Mouse (Mus musculus) midbrain, embryonic 16.5 days (tissue): ENCODE measurements around the gene Orai1. TPM values are rescaled to one million over a fixed set of nuclear protein-coding genes. Genes with fewer than 3 reads are reported as not detected.

Experiments
- ATAC-seq: fragments of 200-750 bp; cut with Nextera tagmentation; 2 replicates; pipeline ENCODE4 v1.8.0; 2017; ENCODE audit warnings: moderate TSS enrichment
- H3K27ac ChIP-seq: fragments of 300-500 bp; sonication (generic); 2 replicates; pipeline ENCODE4 v1.5.1; 2014; ENCODE audit warnings: mild to moderate bottlenecking, low read length, mixed read lengths
- H3K27me3 ChIP-seq: fragments of 300-500 bp; sonication (generic); 2 replicates; pipeline ENCODE4 v1.6.1; 2014; ENCODE audit warnings: low read depth, low read length, mixed read lengths; ENCODE audit not compliant: control insufficient read depth, insufficient read depth
- H3K36me3 ChIP-seq: fragments of 300-500 bp; sonication (generic); 2 replicates; pipeline ENCODE4 v1.6.1; 2014; ENCODE audit warnings: mild to moderate bottlenecking, low read length, moderate library complexity, mixed read lengths; ENCODE audit not compliant: control insufficient read depth, insufficient read depth
- H3K4me1 ChIP-seq: fragments of 300-500 bp; sonication (generic); 2 replicates; pipeline ENCODE4 v1.6.1; 2014; ENCODE audit warnings: mild to moderate bottlenecking, low read length, mixed read lengths; ENCODE audit not compliant: control insufficient read depth, insufficient read depth
- H3K4me2 ChIP-seq: fragments of 300-500 bp; sonication (generic); 2 replicates; pipeline ENCODE4 v1.6.1; 2014; ENCODE audit warnings: mild to moderate bottlenecking, low read length, mixed read lengths
- H3K4me3 ChIP-seq: fragments of 300-500 bp; sonication (generic); 2 replicates; pipeline ENCODE4 v1.5.1; 2014; ENCODE audit warnings: low read depth, mild to moderate bottlenecking, low read length, moderate library complexity, mixed read lengths
- H3K9ac ChIP-seq: fragments of 300-500 bp; sonication (generic); 2 replicates; pipeline ENCODE4 v1.6.1; 2014; ENCODE audit warnings: low read depth, low read length, mixed read lengths
- H3K9me3 ChIP-seq: fragments of 300-500 bp; sonication (generic); replicated peaks from 2 replicates; pipeline ENCODE4 v1.6.1; 2014; ENCODE audit warnings: mild to moderate bottlenecking, low read length, mixed read lengths; ENCODE audit not compliant: control insufficient read depth, poor library complexity, severe bottlenecking
- WGBS: fragments of 180-500 bp; shearing (Covaris S2); extraction: QIAGEN DNeasy Blood & Tissue Kit; methylation state at CpG from one replicate; pipeline ENCODE4 v1.1.7; 2014; 5-methylcytosine and 5-hydroxymethylcytosine counted together
- polyA plus RNA-seq: library from polyadenylated mRNA; unstranded; fragments of >200 nt; fragmentation: Nextera tagmentation; extraction: Ambion mirVana; gene quantifications from 2 replicates; pipeline ENCODE4 v1.2.1, GENCODE M21; 2015

Orai1 gene
- polyA plus RNA-seq, 1 experiment from 2014 or later = 10.7 TPM

DNA sequence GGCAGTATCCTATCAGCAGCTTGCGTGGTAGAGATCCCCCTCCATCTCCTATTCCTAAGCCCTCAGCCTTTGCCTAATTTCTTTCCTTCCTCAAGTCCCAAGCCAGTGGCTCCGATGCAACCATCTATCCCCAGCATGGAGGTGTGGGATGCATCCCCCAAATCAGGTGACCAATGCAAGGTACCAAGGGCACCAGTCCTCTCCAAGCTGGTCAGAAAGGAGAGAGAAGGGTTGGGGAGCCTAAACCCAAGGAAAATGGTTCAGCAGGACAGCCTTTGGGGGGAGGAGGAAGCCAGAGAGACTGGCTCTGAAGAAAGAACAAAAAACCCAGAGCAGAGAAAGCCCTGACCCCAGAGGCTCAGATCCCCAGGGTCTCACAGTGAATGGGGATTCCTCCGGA, 29.6 kb upstream of the Orai1 start:
- Histone ChIP-seq H3K27ac (no peak overlapping the region), H3K36me3 (no peaks in the 10 kb centered on the region), H3K9ac (no peak overlapping the region), H3K4me2 (no peak overlapping the region), H3K4me1 (peaks cover 34% of the 10 kb centered on the region), H3K27me3 (no peaks in the 10 kb centered on the region), H3K4me3 (no peak overlapping the region), H3K9me3 (no peaks in the 10 kb centered on the region)
- WGBS = 35% methylated on average over 3 of the region's 3 CpGs
- no peak for ATAC-seq

DNA sequence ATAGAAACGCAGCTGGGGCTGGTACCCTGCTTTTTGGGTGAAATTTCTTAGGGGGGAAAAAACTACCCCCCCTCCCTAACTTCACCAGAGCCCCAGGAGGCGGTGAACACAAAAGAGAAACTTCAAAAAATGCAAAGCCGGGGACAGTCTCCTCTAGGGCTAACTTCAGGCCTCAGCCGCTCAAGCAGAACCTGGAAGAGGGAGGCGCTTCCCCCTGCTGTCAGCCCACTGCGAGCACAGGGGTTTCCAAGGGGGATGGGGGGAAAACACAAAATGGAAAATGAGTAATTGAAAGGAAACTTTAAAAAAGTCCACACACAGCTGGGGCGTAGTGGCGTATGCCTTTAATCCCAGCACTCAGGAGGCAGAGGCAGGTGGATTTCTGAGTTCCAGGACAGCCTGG, 28.8 kb upstream of the Orai1 start:
- WGBS = 21% methylated on average over 8 of the region's 8 CpGs
- Histone ChIP-seq H3K4me1 (peaks cover 42% of the 10 kb centered on the region), H3K27ac (no peak overlapping the region), H3K9me3 (no peaks in the 10 kb centered on the region), H3K9ac (no peak overlapping the region), H3K27me3 (no peaks in the 10 kb centered on the region), H3K36me3 (no peaks in the 10 kb centered on the region), H3K4me2 (no peak overlapping the region), H3K4me3 (no peak overlapping the region)
- no peak for ATAC-seq

DNA sequence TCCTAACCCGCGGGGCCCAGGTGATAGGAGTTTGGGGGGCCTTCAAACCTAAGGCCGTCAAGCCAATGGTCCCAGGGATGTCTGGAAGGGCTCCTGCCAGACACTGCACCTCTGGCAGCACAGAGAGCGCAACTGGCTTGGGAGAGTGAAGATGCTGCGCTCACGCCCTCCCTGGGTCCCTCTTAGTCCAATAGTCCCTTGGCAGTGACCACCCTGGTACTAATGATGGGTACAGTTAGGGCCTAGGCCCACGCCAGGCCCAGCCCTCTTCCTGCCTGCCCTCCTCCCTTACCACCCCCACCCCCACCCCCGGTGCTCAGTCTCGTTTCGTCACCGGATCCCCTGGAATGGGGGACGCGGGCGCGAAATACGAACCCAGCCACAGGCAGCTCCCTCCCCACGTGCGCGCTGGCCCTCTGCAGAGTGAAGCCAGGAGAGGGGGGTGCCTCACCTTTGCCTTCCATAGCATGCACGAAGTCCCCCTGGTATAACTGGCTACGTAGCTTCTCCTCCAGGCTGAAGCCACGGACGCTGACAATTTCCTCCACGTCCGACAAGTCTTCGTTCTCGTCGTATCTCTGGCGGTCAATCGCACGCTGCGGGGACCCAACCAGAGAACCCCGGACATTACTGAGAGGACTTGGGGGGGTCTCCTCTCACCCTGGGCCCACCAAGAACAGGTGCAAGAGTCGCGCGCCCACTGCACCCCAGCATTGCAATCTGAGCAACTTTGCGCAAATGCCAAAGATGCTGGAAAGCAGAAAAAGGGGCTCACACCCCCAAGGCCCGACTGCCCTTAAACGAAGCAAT, 27.5 kb upstream of the Orai1 start:
- Histone ChIP-seq H3K4me3 (peak overlapping the region; percentile 74), H3K27me3 (no peaks in the 10 kb centered on the region), H3K36me3 (no peaks in the 10 kb centered on the region), H3K27ac (no peak overlapping the region), H3K4me1 (peaks cover 46% of the 10 kb centered on the region), H3K4me2 (peak overlapping the region; percentile 90), H3K9me3 (no peaks in the 10 kb centered on the region), H3K9ac (peak overlapping the region; percentile 80)
- 3% methylated on average over 39 of the region's 39 CpGs for WGBS
- ATAC-seq = peak; percentile 55; the same call in 1 of the 2 replicates

DNA sequence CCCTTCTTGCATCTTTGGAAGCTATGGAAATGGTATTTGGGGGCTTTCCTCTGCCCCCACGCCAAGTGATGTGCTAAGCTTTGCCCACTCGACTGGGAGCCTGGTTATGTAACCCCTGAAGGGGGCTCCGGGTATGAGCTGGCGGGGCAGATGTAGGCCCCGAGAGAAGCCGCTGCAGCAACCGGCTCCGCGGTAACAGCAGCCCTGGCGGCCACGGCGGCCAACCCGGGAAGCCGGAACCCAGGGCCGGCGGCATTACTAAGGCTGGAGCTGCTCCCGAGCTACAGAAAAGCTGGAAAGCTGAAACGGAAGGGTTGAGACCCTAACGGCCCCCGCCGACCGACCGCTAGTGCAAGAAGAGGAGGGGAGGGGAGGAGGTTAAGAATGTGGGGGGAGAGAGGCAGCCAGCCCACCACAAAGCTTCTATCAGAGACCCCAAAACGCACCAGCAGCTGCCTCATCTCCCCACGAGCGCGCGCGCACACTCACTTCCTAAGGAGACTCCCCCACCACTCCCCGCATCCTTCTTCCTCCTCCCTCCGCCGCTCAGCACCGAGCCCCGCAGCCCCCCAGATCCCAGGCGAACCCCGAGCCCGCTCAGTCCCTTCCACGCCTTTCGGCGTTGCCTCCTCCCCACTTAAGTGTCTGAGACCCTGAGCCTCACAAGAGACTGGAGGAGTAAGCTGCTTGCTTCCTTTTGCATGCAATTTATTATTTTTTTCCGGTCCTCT, 26.7 kb upstream of the Orai1 start:
- H3K4me3 ChIP-seq = peak overlapping the region; percentile 74
- peak overlapping the region; percentile 90 for H3K4me2 ChIP-seq
- peak overlapping the region; percentile 80 for H3K9ac ChIP-seq
- no peak for ATAC-seq
- WGBS = under 1% methylated on average over 41 of the region's 41 CpGs
- H3K27me3 ChIP-seq = no peaks in the 10 kb centered on the region
- no peaks in the 10 kb centered on the region for H3K36me3 ChIP-seq
- peaks cover 46% of the 10 kb centered on the region for H3K4me1 ChIP-seq
- no peaks in the 10 kb centered on the region for H3K9me3 ChIP-seq
- H3K27ac ChIP-seq = peak overlapping the region; percentile 70

DNA sequence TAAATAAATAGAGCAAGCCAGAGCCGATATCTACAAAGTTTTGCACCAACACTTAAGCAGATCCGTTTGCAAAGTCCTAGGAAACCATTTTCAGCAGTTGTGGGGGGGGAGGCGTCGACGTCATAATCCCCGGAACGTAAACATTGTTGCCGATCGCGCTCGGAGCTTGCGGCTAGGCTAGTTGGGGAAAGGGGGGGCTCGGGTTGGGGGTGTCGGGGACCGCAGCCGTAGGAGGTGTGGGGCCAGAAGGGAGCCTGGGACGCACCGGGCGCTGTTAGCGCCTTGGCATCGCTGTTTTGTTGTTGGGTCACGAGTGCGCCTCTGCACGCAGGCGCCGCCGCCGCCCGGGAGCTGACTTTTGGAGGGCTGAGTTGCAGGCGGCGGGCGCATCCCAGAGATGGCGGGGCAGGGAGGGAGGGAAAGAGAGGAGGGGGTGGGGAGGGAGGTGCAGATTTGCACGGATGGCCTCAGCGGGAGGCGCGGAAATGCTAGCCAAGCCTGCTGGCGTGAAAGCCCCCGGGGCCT, 25.8 kb upstream of the Orai1 start:
- peak overlapping the region; percentile 81 for H3K27ac ChIP-seq
- peak; percentile 69 for ATAC-seq
- no peaks in the 10 kb centered on the region for H3K9me3 ChIP-seq
- WGBS = under 1% methylated on average over 36 of the region's 39 CpGs
- no peaks in the 10 kb centered on the region for H3K27me3 ChIP-seq
- H3K4me1 ChIP-seq = peaks cover 46% of the 10 kb centered on the region
- H3K9ac ChIP-seq = peak overlapping the region; percentile 80
- peak overlapping the region; percentile 90 for H3K4me2 ChIP-seq
- H3K4me3 ChIP-seq = peak overlapping the region; percentile 74
- H3K36me3 ChIP-seq = no peaks in the 10 kb centered on the region

DNA sequence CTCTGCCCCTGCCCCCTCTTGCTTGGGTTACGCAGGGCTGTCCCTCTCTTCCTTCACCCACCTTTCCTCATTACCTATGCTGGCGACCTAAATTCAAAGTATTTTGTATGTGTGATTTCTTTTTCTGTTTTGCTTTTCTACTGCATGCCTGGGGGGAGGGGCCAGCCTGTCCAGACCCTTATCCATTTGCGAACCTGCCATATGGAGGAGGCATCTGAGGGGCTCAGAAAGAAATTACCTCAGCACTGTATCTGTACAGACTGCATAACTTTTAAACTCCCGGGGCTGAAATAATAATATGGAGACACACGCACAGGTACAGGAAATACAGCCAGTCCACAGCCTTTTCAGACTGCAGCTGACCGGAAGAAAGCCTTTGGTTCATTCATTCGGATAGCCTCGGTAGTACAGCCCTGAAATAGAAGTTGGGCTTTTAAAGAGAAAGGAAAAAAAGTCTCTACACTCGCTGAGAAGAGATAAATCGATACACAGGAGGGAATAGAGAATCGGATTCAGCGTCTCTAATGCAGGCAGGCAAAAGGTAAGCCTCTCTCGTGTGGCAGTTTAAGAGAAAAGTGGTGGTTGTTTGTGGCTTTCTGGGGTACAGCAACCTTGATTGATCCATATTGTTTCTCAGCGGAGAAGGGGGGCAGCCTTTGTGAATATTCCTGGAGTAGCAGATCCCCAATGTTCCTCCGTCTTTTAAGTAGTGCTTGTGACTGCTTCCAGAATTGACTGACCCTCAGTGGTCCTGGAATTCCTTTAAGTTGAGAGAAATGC, 25.1 kb upstream of the Orai1 start, which contains the start of gene Kdm2b:
Gene Kdm2b (minus strand): TSS at position 273 of the 780 bp plus-strand sequence.
- Histone ChIP-seq H3K27me3 (no peaks in the 10 kb centered on the region), H3K9ac (peak within 1 kb of the TSS; percentile 80), H3K27ac (peak within 1 kb of the TSS; percentile 81), H3K9me3 (no peaks in the 10 kb centered on the region), H3K36me3 (no peaks in the 10 kb centered on the region), H3K4me3 (peak within 1 kb of the TSS; percentile 74), H3K4me2 (peak within 1 kb of the TSS; percentile 90), H3K4me1 (peaks cover 43% of the 10 kb centered on the region)
- WGBS = 2% methylated on average over 15 of the region's 15 CpGs
- ATAC-seq = peak; percentile 36; the same call in 1 of the 2 replicates

DNA sequence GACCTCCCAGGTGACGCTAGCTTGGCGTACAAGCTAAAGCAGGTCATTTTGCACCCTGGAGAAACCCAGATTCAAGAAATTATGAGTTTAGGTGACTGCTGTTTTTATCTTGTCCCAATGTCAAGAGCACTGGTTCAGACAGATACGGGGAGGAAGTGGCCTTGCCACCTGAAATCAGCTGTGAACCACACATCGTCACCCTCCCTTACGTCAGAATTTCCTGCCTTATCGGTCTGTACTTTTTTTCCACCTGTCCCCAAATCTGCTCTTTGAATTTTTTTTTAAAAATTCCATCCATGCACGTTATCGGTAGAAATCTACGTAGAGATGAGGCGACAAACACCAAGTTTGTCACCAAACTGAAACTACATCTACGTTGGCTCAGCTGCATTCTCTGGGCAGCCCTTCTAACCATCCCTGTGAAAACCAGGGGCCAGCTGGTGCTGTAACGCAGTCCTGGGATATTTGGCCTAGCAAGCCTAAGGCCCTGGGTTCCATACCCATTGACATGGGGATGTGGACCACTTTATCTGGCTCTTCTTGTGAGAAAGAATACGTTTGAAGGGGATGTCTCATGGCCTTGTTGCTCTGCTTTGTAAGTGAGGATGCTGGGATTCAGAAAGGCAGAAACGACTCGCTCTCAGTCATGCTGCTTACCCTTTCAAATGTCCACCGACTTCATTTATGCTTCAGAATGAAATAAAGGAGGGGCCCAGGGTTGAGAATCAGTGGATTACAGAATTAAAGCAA, 24.3 kb upstream of the Orai1 start:
- H3K9ac ChIP-seq = peak overlapping the region; percentile 53; the same call in 1 of the 2 replicates
- no peak for ATAC-seq
- peak overlapping the region; percentile 90 for H3K4me2 ChIP-seq
- H3K36me3 ChIP-seq = no peaks in the 10 kb centered on the region
- no peak overlapping the region; the same call in 1 of the 2 replicates for H3K27ac ChIP-seq
- WGBS = 15% methylated on average over 16 of the region's 16 CpGs
- no peaks in the 10 kb centered on the region for H3K9me3 ChIP-seq
- H3K4me1 ChIP-seq = peaks cover 35% of the 10 kb centered on the region
- H3K4me3 ChIP-seq = peak overlapping the region; percentile 74
- H3K27me3 ChIP-seq = no peaks in the 10 kb centered on the region
